Mouse (Mus musculus): ENCODE data around the gene Ttll13. TPM values are rescaled to one million over a fixed set of nuclear protein-coding genes. Genes with fewer than 3 reads are reported as not detected.
A peak's percentile ranks its signal among the peaks of the same experiment; 100 is the strongest.

Ttll13 gene
- polyA plus RNA-seq, 1 experiment from 2014 or later, result 2.1 TPM

- Histone ChIP-seq H3K27me3 (peaks cover 4% of the 10 kb centered on the region; the same call in 1 of the 2 replicates), H3K36me3 (no peaks in the 10 kb centered on the region), H3K4me1 (no peaks in the 10 kb centered on the region), H3K4me2 (no peak overlapping the region), H3K9me3 (replicated peaks) (no peaks in the 10 kb centered on the region), H3K27ac (no peak overlapping the region), H3K9ac (no peak overlapping the region), H3K4me3 (replicated peaks) (no peak overlapping the region)
- WGBS, result 74% methylated on average over 7 of the region's 7 CpGs
- ATAC-seq (replicated peaks; ENCODE audit: low FRiP score), result no peak
These were observed 6.3 kb downstream of the Ttll13 start for GRCm38 (mm10) chr7:80252437-80252836.

DNA sequence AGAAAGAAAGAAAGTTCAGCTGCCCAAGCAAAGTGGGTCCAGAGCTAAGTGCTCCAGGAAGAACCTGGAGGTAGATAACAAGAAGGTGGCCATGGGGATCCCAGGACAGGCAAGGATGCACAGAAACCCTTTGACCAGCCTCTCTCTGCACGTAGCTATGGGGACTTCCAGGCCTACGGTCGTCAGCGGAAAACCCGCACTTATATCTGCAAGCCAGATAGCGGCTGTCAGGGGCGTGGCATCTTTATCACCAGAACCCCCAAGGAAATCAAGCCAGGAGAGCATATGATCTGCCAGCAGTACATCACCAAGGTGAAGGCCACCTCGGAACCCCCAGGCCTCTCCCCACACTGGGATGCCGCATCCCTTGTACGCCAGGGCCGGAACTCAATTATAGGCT lies 6.7 kb downstream of the Ttll13 start:
- Histone ChIP-seq H3K27ac (no peak overlapping the region), H3K27me3 (peaks cover 4% of the 10 kb centered on the region; the same call in 1 of the 2 replicates), H3K36me3 (no peaks in the 10 kb centered on the region), H3K9ac (no peak overlapping the region), H3K4me3 (replicated peaks) (no peak overlapping the region), H3K4me2 (no peak overlapping the region), H3K9me3 (replicated peaks) (no peaks in the 10 kb centered on the region), H3K4me1 (no peaks in the 10 kb centered on the region)
- no peak for ATAC-seq (replicated peaks; ENCODE audit: low FRiP score)
- WGBS, result 86% methylated on average over 11 of the region's 11 CpGs

GRCm38 (mm10) chr7:80255981-80256380 lies 9.8 kb downstream of the Ttll13 start:
- Histone ChIP-seq H3K27ac (no peak overlapping the region), H3K4me1 (peaks cover 7% of the 10 kb centered on the region; the same call in 1 of the 2 replicates), H3K4me3 (replicated peaks) (no peak overlapping the region), H3K9me3 (replicated peaks) (no peaks in the 10 kb centered on the region), H3K4me2 (no peak overlapping the region), H3K9ac (no peak overlapping the region), H3K27me3 (peaks cover 16% of the 10 kb centered on the region), H3K36me3 (no peaks in the 10 kb centered on the region)
- no peak for ATAC-seq (replicated peaks; ENCODE audit: low FRiP score)
- 75% methylated on average over 2 of the region's 2 CpGs for WGBS

GRCm38 (mm10) chr7:80257706-80258105 lies 11.5 kb downstream of the Ttll13 start:
- no peak for ATAC-seq (replicated peaks; ENCODE audit: low FRiP score)

GRCm38 (mm10) chr7:80260625-80261371 lies 14.6 kb downstream of the Ttll13 start, which contains the start of gene Ngrn:
Gene Ngrn (plus strand): TSS chr7:80261215.
- peak; percentile 90 for ATAC-seq (replicated peaks; ENCODE audit: low FRiP score)
- Histone ChIP-seq H3K36me3 (peaks cover 28% of the 10 kb centered on the region), H3K27ac (peak within 1 kb of the TSS; percentile 86), H3K27me3 (peaks cover 12% of the 10 kb centered on the region), H3K9ac (peak within 1 kb of the TSS; percentile 92), H3K9me3 (replicated peaks) (no peaks in the 10 kb centered on the region), H3K4me2 (peak within 1 kb of the TSS; percentile 70), H3K4me3 (replicated peaks) (peak within 1 kb of the TSS; percentile 95), H3K4me1 (peaks cover 17% of the 10 kb centered on the region)
- 25% methylated on average over 40 of the region's 40 CpGs for whole genome bisulfite sequencing

More at GRCm38 (mm10) chr7:80257706-80258105, 11.5 kb downstream of the Ttll13 start:
- Histone ChIP-seq H3K36me3 (no peaks in the 10 kb centered on the region), H3K9ac (no peak overlapping the region), H3K4me2 (no peak overlapping the region), H3K27ac (no peak overlapping the region), H3K27me3 (peaks cover 16% of the 10 kb centered on the region), H3K9me3 (replicated peaks) (no peaks in the 10 kb centered on the region), H3K4me1 (peaks cover 17% of the 10 kb centered on the region), H3K4me3 (replicated peaks) (no peak overlapping the region)
- WGBS, result 73% methylated on average over 2 of the region's 2 CpGs

DNA sequence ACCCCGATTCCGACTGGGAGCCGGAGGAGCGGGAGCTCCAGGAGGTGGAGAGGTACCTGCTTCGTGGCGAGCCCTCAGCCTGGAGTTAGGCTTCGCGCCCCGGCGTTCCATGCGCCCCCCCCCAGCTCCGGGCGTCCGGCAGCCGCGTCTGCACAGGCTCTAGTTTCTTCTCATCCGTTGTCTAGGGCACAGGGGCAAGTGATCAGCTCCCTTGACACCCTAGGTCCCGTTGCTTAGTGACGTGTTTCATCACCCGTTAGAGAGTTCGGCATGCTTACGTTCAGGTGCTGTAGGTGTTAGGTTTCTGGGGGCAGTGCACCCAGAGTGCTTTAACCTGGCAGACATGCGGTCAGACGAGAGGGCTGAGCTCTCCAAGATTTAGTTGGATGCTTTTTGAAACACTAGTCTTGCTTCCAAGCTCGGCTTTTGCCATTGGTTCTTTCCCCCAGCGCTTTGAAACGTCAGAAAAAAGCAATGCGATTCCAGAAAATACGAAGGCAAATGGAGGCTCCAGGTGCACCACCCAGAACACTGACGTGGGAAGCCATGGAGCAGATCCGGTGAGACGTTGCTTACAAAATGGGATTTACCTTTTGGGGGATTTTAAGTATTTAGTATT lies 15.3 kb downstream of the Ttll13 start:
- Histone ChIP-seq H3K9me3 (replicated peaks) (no peaks in the 10 kb centered on the region), H3K4me1 (peaks cover 17% of the 10 kb centered on the region)
- under 1% methylated on average over 32 of the region's 32 CpGs for WGBS

GRCm38 (mm10) chr7:80264606-80265005 lies 18.4 kb downstream of the Ttll13 start:
- Histone ChIP-seq H3K36me3 (peaks cover 44% of the 10 kb centered on the region), H3K9me3 (replicated peaks) (no peaks in the 10 kb centered on the region), H3K27ac (no peak overlapping the region), H3K27me3 (peaks cover 5% of the 10 kb centered on the region), H3K4me2 (no peak overlapping the region), H3K4me1 (peaks cover 26% of the 10 kb centered on the region), H3K4me3 (replicated peaks) (no peak overlapping the region), H3K9ac (no peak overlapping the region)
- no peak for ATAC-seq (replicated peaks; ENCODE audit: low FRiP score)
- 91% methylated on average over 12 of the region's 12 CpGs for WGBS

More for the DNA sequence above, 15.3 kb downstream of the Ttll13 start:
- peak overlapping the region; percentile 70 for H3K4me2 ChIP-seq
- peak overlapping the region; percentile 92 for H3K9ac ChIP-seq
- no peak; the same call in 1 of the 2 replicates for ATAC-seq (replicated peaks; ENCODE audit: low FRiP score)
- H3K27ac ChIP-seq, result peak overlapping the region; percentile 86
- H3K27me3 ChIP-seq, result peaks cover 12% of the 10 kb centered on the region
- peaks cover 35% of the 10 kb centered on the region for H3K36me3 ChIP-seq
- H3K4me3 ChIP-seq (replicated peaks), result peak overlapping the region; percentile 95

GRCm38 (mm10) chr7:80267764-80268163 lies 21.6 kb downstream of the Ttll13 start:
- no peak for ATAC-seq (replicated peaks; ENCODE audit: low FRiP score)
- no peaks in the 10 kb centered on the region for H3K9me3 ChIP-seq (replicated peaks)
- peaks cover 47% of the 10 kb centered on the region for H3K36me3 ChIP-seq
- H3K27me3 ChIP-seq, result no peaks in the 10 kb centered on the region
- 88% methylated on average over 1 of the region's 1 CpGs for WGBS
- H3K9ac ChIP-seq, result no peak overlapping the region
- H3K27ac ChIP-seq, result no peak overlapping the region
- peaks cover 18% of the 10 kb centered on the region for H3K4me1 ChIP-seq
- H3K4me2 ChIP-seq, result no peak overlapping the region
- H3K4me3 ChIP-seq (replicated peaks), result no peak overlapping the region

DNA sequence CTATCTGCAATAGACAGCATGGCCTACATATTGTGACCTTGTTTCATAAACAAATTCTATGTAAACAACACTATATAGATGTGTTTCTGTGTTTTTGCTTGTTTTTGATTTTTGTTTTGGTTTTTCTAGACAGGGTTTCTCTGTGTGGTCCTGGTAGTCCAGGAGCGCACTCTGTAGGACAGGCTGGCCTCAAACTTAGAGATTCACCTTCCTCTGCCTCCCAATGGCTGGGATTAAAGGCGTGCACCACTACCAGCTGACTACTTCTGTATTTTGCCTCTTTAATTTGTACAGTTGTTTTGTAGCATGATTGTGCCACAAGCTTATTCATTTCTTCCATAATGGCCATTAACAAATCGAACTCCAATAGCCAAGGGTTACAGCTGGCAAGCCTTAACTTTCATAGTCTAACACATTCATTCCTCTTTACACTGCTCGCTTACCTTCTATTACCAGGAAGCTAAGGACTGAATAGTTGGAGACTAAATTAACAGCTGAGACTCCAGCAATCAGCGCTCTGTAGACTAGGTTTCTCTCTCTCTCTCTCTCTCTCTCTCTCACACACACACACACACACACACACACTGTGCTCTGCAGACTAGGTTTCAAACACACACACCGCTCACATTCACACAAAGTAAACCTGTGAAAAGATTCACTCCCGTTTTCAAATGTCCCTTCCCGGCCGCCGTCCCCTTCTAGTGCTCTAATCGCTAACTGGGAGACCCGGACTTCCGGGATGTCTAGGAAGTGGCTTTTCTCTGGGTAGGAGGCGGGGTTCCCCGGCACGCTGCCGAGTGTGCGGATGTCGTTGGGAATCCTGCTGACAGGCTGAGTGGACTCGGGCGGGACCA lies 22.9 kb downstream of the Ttll13 start, which contains the start of gene Vps33b:
Gene Vps33b (plus strand): TSS at position 753 of the 854 bp plus-strand sequence.
- Histone ChIP-seq H3K27ac (peak within 1 kb of the TSS; percentile 45), H3K4me2 (peak within 1 kb of the TSS; percentile 81), H3K4me3 (replicated peaks) (peak within 1 kb of the TSS; percentile 64), H3K27me3 (no peaks in the 10 kb centered on the region), H3K9me3 (replicated peaks) (peaks cover under 1% of the 10 kb centered on the region; the same call in 1 of the 2 replicates), H3K9ac (peak within 1 kb of the TSS; percentile 55), H3K4me1 (peaks cover 18% of the 10 kb centered on the region), H3K36me3 (peaks cover 49% of the 10 kb centered on the region)
- WGBS, result 4% methylated on average over 21 of the region's 21 CpGs
- ATAC-seq (replicated peaks; ENCODE audit: low FRiP score), result peak; percentile 90

GRCm38 (mm10) chr7:80269751-80270255 lies 23.6 kb downstream of the Ttll13 start:
- Histone ChIP-seq H3K27me3 (no peaks in the 10 kb centered on the region), H3K36me3 (peaks cover 49% of the 10 kb centered on the region), H3K4me1 (peaks cover 18% of the 10 kb centered on the region), H3K4me3 (replicated peaks) (peak overlapping the region; percentile 64), H3K27ac (peak overlapping the region; percentile 45; the same call in 1 of the 2 replicates), H3K9ac (peak overlapping the region; percentile 55), H3K4me2 (peak overlapping the region; percentile 81), H3K9me3 (replicated peaks) (peaks cover 7% of the 10 kb centered on the region)
- ATAC-seq (replicated peaks; ENCODE audit: low FRiP score), result peak; percentile 77
- 1% methylated on average over 23 of the region's 23 CpGs for WGBS

DNA sequence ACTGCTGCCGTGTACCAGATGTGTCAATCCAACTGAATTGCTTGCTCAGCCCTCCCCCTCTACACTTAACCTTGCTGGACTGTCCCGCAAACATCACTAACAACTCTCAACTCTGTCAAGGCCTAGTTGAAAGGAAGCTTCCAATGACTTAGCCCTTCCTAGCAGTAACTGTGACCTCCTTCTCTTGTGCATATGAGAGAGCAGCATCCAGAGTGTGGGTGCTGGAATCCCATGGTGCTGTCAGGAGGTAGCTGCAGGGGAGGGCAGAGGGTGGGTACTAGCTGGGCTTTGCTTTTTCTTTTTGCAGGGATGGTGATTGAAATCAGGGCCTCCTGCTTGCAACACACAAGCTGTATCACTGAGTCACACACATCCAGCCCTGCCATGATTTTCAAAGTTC lies 27.3 kb downstream of the Ttll13 start:
- no peak for ATAC-seq (replicated peaks; ENCODE audit: low FRiP score)
- peaks cover 16% of the 10 kb centered on the region for H3K4me1 ChIP-seq
- H3K4me2 ChIP-seq, result no peak overlapping the region
- H3K4me3 ChIP-seq (replicated peaks), result no peak overlapping the region
- peaks cover 57% of the 10 kb centered on the region for H3K36me3 ChIP-seq
- H3K27me3 ChIP-seq, result no peaks in the 10 kb centered on the region
- H3K27ac ChIP-seq, result no peak overlapping the region
- 91% methylated on average over 2 of the region's 2 CpGs for WGBS
- H3K9me3 ChIP-seq (replicated peaks), result peaks cover 12% of the 10 kb centered on the region
- no peak overlapping the region for H3K9ac ChIP-seq
